In genomic region chr3:105697148-105697441, GRCm38 (mm10) we compare ENCODE assay signal across 16 mouse cellular contexts. TPM values are rescaled to one million over a fixed set of nuclear protein-coding genes. Genes with fewer than 3 reads are reported as not detected.
DNase-seq lines count a peak whose midpoint lies in the region; ATAC-seq and TF ChIP-seq lines count a peak whose summit lies in the region.
"Had no signal": no experiment of that assay in that cellular context is flagged by ENCODE, and none has a peak within 500 bp of the region (broad histone marks: within the 10 kb centered on the region; RNA-seq: fewer than 3 reads in every experiment).

No protein-coding gene starts in this region.

- ATAC-seq in forebrain, embryonic 15.5 days (replicated peaks), result peak; percentile 53; the same call in 1 of the 2 replicates
- ATAC-seq in intestine, embryonic 14.5 days (replicated peaks; ENCODE audit: low FRiP score, low TSS enrichment, low read depth), result no peak
- ATAC-seq in intestine, embryonic 15.5 days, result no peak
- no peak for ATAC-seq in stomach, embryonic 16.5 days (ENCODE audit: insufficient read depth, low FRiP score)
- no peak for ATAC-seq in stomach, postnatal 0 days (ENCODE audit: low FRiP score, low TSS enrichment)
- ATAC-seq: inflammation-experienced regulatory T-cells, adult 6 months; liver, embryonic 12.5 days had no signal

- no peaks in the 10 kb centered on the region for H3K36me3 ChIP-seq in forebrain, embryonic 15.5 days
- no peaks in the 10 kb centered on the region for H3K36me3 ChIP-seq in forebrain, embryonic 10.5 days (replicated peaks)
- no peaks in the 10 kb centered on the region for H3K36me3 ChIP-seq in intestine, embryonic 14.5 days (ENCODE audit: control insufficient read depth, insufficient read depth, low read length)
- H3K36me3 ChIP-seq in intestine, embryonic 15.5 days, result no peaks in the 10 kb centered on the region
- no peaks in the 10 kb centered on the region for H3K36me3 ChIP-seq in stomach, embryonic 16.5 days (ENCODE audit: control insufficient read depth, insufficient read depth, low read length)
- no peaks in the 10 kb centered on the region for H3K36me3 ChIP-seq in stomach, postnatal 0 days (ENCODE audit: control insufficient read depth, insufficient read depth, low read length)
- H3K36me3 ChIP-seq: kidney, embryonic 15.5 days; liver, embryonic 12.5 days; neural tube, embryonic 12.5 days had no signal

- no peak overlapping the region for H3K4me2 ChIP-seq in forebrain, embryonic 15.5 days (replicated peaks)
- no peak overlapping the region for H3K4me2 ChIP-seq in intestine, embryonic 14.5 days (ENCODE audit: low read length)
- no peak overlapping the region for H3K4me2 ChIP-seq in intestine, embryonic 15.5 days (replicated peaks)
- no peak overlapping the region for H3K4me2 ChIP-seq in stomach, embryonic 16.5 days (ENCODE audit: low read depth, low read length)
- no peak overlapping the region for H3K4me2 ChIP-seq in stomach, postnatal 0 days (replicated peaks; ENCODE audit: low read depth)
- H3K4me2 ChIP-seq: kidney, embryonic 15.5 days; liver, embryonic 12.5 days; lung, embryonic 14.5 days had no signal

- no peak overlapping the region for H3K27ac ChIP-seq in forebrain, embryonic 15.5 days (replicated peaks)
- no peak overlapping the region for H3K27ac ChIP-seq in forebrain, embryonic 10.5 days
- peak overlapping the region; percentile 43; the same call in 1 of the 2 replicates for H3K27ac ChIP-seq in intestine, embryonic 14.5 days (ENCODE audit: low read depth)
- no peak overlapping the region for H3K27ac ChIP-seq in intestine, embryonic 15.5 days
- H3K27ac ChIP-seq in stomach, embryonic 16.5 days (ENCODE audit: low read length), result 0 out of 2 replicates have a peak overlapping the region, but pooled peaks have one; percentile 78
- H3K27ac ChIP-seq in stomach, postnatal 0 days (replicated peaks), result no peak overlapping the region; the same call in 1 of the 2 replicates
- H3K27ac ChIP-seq: kidney, embryonic 15.5 days; liver, embryonic 12.5 days; macrophage; neural tube, embryonic 12.5 days had no signal

- TF ChIP-seq EP300 in stomach, postnatal 0 days (optimal IDR thresholded peaks at IDR 0.05), result no peak

- no peak overlapping the region for H3K4me3 ChIP-seq in forebrain, embryonic 15.5 days
- no peak overlapping the region for H3K4me3 ChIP-seq in forebrain, embryonic 10.5 days
- no peak overlapping the region for H3K4me3 ChIP-seq in intestine, embryonic 14.5 days (ENCODE audit: low read depth, low read length)
- no peak overlapping the region for H3K4me3 ChIP-seq in intestine, embryonic 15.5 days (replicated peaks)
- no peak overlapping the region for H3K4me3 ChIP-seq in stomach, embryonic 16.5 days (replicated peaks; ENCODE audit: low read length)
- no peak overlapping the region for H3K4me3 ChIP-seq in stomach, postnatal 0 days (ENCODE audit: low read depth, low read length)
- H3K4me3 ChIP-seq: erythroblast, embryonic 14.5 days; kidney, embryonic 15.5 days; liver, embryonic 12.5 days; neural tube, embryonic 12.5 days had no signal

- 65% methylated on average over 5 of the region's 5 CpGs for WGBS in forebrain, embryonic 15.5 days
- WGBS in forebrain, embryonic 10.5 days, result 89% methylated on average over 5 of the region's 5 CpGs
- 67% methylated on average over 5 of the region's 5 CpGs for WGBS in intestine, embryonic 14.5 days
- WGBS in intestine, embryonic 15.5 days, result 69% methylated on average over 5 of the region's 5 CpGs
- 72% methylated on average over 5 of the region's 5 CpGs for WGBS in stomach, embryonic 16.5 days
- 73% methylated on average over 5 of the region's 5 CpGs for WGBS in stomach, postnatal 0 days

- no peak for TF ChIP-seq CTCF in stomach, postnatal 0 days (IDR thresholded peaks at IDR 0.05; ENCODE audit: low read depth)

- no peaks in the 10 kb centered on the region for H3K9me3 ChIP-seq in forebrain, embryonic 15.5 days
- no peaks in the 10 kb centered on the region for H3K9me3 ChIP-seq in forebrain, embryonic 10.5 days
- no peaks in the 10 kb centered on the region for H3K9me3 ChIP-seq in intestine, embryonic 14.5 days (ENCODE audit: control insufficient read depth, low read length)
- H3K9me3 ChIP-seq in intestine, embryonic 15.5 days, result no peaks in the 10 kb centered on the region
- H3K9me3 ChIP-seq in stomach, embryonic 16.5 days (replicated peaks; ENCODE audit: control insufficient read depth, low read length), result no peaks in the 10 kb centered on the region
- H3K9me3 ChIP-seq in stomach, postnatal 0 days (ENCODE audit: control insufficient read depth, low read length), result no peaks in the 10 kb centered on the region
- H3K9me3 ChIP-seq: kidney, embryonic 15.5 days; liver, embryonic 12.5 days; neural tube, embryonic 12.5 days had no signal

- no peaks in the 10 kb centered on the region for H3K27me3 ChIP-seq in forebrain, embryonic 15.5 days
- peaks cover 57% of the 10 kb centered on the region for H3K27me3 ChIP-seq in forebrain, embryonic 10.5 days (ENCODE audit: poor library complexity, severe bottlenecking)
- H3K27me3 ChIP-seq in intestine, embryonic 14.5 days (replicated peaks; ENCODE audit: control insufficient read depth, insufficient read depth, low read length), result 0 out of 2 replicates have a peak, but pooled peaks cover 3% of the 10 kb centered on the region
- peaks cover 5% of the 10 kb centered on the region; the same call in 1 of the 2 replicates for H3K27me3 ChIP-seq in intestine, embryonic 15.5 days (replicated peaks)
- peaks cover 3% of the 10 kb centered on the region; the same call in 1 of the 2 replicates for H3K27me3 ChIP-seq in stomach, embryonic 16.5 days (ENCODE audit: control insufficient read depth, insufficient read depth, low read length)
- no peaks in the 10 kb centered on the region for H3K27me3 ChIP-seq in stomach, postnatal 0 days (ENCODE audit: control insufficient read depth, insufficient read depth, low read length)

- no peak for DNase-seq in forebrain, embryonic 10.5 days (ENCODE audit: extremely low spot score, low spot score)
- no peak for DNase-seq in intestine, embryonic 14.5 days (ENCODE audit: low spot score)
- no peak for DNase-seq in stomach, postnatal 0 days (ENCODE audit: low spot score)
- no peak for DNase-seq in T-cell, adult 2 months (ENCODE audit: low spot score)
- DNase-seq: B cell, adult 2 months; lung, embryonic 14.5 days; thymus, postnatal 4 days had no signal

- H3K4me1 ChIP-seq in forebrain, embryonic 15.5 days, result peaks cover 19% of the 10 kb centered on the region
- H3K4me1 ChIP-seq in forebrain, embryonic 10.5 days, result peaks cover 46% of the 10 kb centered on the region
- H3K4me1 ChIP-seq in intestine, embryonic 14.5 days (replicated peaks; ENCODE audit: control insufficient read depth, insufficient read depth, low read length), result 0 out of 2 replicates have a peak, but pooled peaks cover 2% of the 10 kb centered on the region
- 0 out of 2 replicates have a peak, but pooled peaks cover 5% of the 10 kb centered on the region for H3K4me1 ChIP-seq in intestine, embryonic 15.5 days (replicated peaks)
- H3K4me1 ChIP-seq in stomach, embryonic 16.5 days (ENCODE audit: control insufficient read depth, insufficient read depth, low read length), result peaks cover 17% of the 10 kb centered on the region
- no peaks in the 10 kb centered on the region for H3K4me1 ChIP-seq in stomach, postnatal 0 days (replicated peaks; ENCODE audit: control insufficient read depth, insufficient read depth)

- H3K9ac ChIP-seq in forebrain, embryonic 15.5 days (replicated peaks), result no peak overlapping the region
- no peak overlapping the region for H3K9ac ChIP-seq in intestine, embryonic 14.5 days (ENCODE audit: low read length)
- H3K9ac ChIP-seq in intestine, embryonic 15.5 days, result no peak overlapping the region
- no peak overlapping the region for H3K9ac ChIP-seq in stomach, embryonic 16.5 days (ENCODE audit: low read length)
- H3K9ac ChIP-seq in stomach, postnatal 0 days (ENCODE audit: low read length), result no peak overlapping the region
- H3K9ac ChIP-seq: kidney, embryonic 15.5 days; liver, embryonic 12.5 days; lung, embryonic 14.5 days; neural tube, embryonic 12.5 days had no signal

RNA-seq across cellular contexts. Expression of gene Inka2, which starts 7.3 kb away (rescaled TPM):
- polyA plus RNA-seq in forebrain, embryonic 15.5 days (2015; fragmentation: Nextera tagmentation; extraction: Ambion mirVana), result 3.1 and 3.3 TPM in 2 replicates
- polyA plus RNA-seq in forebrain, embryonic 10.5 days (2016; fragmentation: Nextera tagmentation; extraction: Ambion mirVana), result 1.5 and 2.0 TPM in 2 replicates
- polyA plus RNA-seq in intestine, embryonic 14.5 days (2014; fragmentation: Nextera tagmentation; extraction: Ambion mirVana), result 0.81 and 1.1 TPM in 2 replicates
- 1.7 and 2.2 TPM in 2 replicates for polyA plus RNA-seq in intestine, embryonic 15.5 days (2015; fragmentation: Nextera tagmentation; extraction: Ambion mirVana)
- 3.1 and 4.9 TPM in 2 replicates for polyA plus RNA-seq in stomach, embryonic 16.5 days (2015; fragmentation: Nextera tagmentation; extraction: Ambion mirVana)
- polyA plus RNA-seq in stomach, postnatal 0 days (2015; fragmentation: Nextera tagmentation; extraction: Ambion mirVana), result 2.8 and 2.9 TPM in 2 replicates

RNA-seq across cellular contexts. Expression of gene Ddx20, which starts 9.7 kb away (rescaled TPM):
- 31.6 and 33.6 TPM in 2 replicates for polyA plus RNA-seq in forebrain, embryonic 15.5 days (2015; fragmentation: Nextera tagmentation; extraction: Ambion mirVana)
- 51.3 and 54.1 TPM in 2 replicates for polyA plus RNA-seq in forebrain, embryonic 10.5 days (2016; fragmentation: Nextera tagmentation; extraction: Ambion mirVana)
- polyA plus RNA-seq in intestine, embryonic 14.5 days (2014; fragmentation: Nextera tagmentation; extraction: Ambion mirVana), result 38.2 and 43.9 TPM in 2 replicates
- 37.9 and 39.2 TPM in 2 replicates for polyA plus RNA-seq in intestine, embryonic 15.5 days (2015; fragmentation: Nextera tagmentation; extraction: Ambion mirVana)
- 29.1 and 33.0 TPM in 2 replicates for polyA plus RNA-seq in stomach, embryonic 16.5 days (2015; fragmentation: Nextera tagmentation; extraction: Ambion mirVana)
- polyA plus RNA-seq in stomach, postnatal 0 days (2015; fragmentation: Nextera tagmentation; extraction: Ambion mirVana), result 14.7 and 16.0 TPM in 2 replicates

Comparison
In these comparisons a context has a peak if more than half of its experiments do, and no peak if none do; other contexts are left out.
1. H3K27ac ChIP-seq: peak in intestine, embryonic 14.5 days (single experiment) and stomach, embryonic 16.5 days (single experiment); none in forebrain, embryonic 15.5 days (single experiment), forebrain, embryonic 10.5 days (single experiment), intestine, embryonic 15.5 days (single experiment) and stomach, postnatal 0 days (single experiment).